Mouse (Mus musculus) megakaryocyte, embryonic 14.5 days (primary cell): ENCODE data around the gene Myo1h.

ENCODE experiments used
- FLI1 ChIP-seq: IDR thresholded peaks from 2 replicates; pipeline ENCODE4 v1.6.1; 2012; ENCODE audit warnings: low read length, inconsistent platforms, mixed read lengths
- GATA1 ChIP-seq: IDR thresholded peaks from 3 replicates; pipeline ENCODE4 v1.6.1; 2012; ENCODE audit warnings: mixed read lengths, low read length, inconsistent platforms, borderline replicate concordance

DNA sequence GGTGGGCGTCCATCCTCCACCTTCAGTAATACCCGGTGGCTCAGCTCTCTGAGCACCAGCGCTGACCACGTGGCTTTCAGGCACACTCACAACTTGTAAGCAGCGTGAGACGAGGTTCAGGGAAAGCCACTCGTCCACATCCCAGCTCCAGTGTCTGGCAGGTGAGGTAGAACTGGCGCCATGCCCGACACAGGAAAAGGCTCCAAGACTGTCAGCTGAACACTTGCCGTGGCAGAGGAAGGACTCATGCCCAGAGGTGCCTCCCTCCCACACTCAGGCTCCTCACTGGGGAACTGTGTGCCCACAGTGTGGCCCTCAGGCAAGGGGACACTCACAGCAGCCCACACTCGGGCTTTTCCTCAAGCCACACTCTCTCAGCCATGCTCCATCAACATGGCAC lies 84.2 kb downstream of the Myo1h start:
- TF ChIP-seq GATA1: no peak
- TF ChIP-seq FLI1: no peak
